Mouse (Mus musculus): Measurements from ENCODE around the gene Tmem106c. TPM values are rescaled to one million over a fixed set of nuclear protein-coding genes. Genes with fewer than 3 reads are reported as not detected.

The Tmem106c gene
- polyA plus RNA-seq (2012; rRNA removed) = 25.8 and 34.2 TPM in 2 replicates

DNA sequence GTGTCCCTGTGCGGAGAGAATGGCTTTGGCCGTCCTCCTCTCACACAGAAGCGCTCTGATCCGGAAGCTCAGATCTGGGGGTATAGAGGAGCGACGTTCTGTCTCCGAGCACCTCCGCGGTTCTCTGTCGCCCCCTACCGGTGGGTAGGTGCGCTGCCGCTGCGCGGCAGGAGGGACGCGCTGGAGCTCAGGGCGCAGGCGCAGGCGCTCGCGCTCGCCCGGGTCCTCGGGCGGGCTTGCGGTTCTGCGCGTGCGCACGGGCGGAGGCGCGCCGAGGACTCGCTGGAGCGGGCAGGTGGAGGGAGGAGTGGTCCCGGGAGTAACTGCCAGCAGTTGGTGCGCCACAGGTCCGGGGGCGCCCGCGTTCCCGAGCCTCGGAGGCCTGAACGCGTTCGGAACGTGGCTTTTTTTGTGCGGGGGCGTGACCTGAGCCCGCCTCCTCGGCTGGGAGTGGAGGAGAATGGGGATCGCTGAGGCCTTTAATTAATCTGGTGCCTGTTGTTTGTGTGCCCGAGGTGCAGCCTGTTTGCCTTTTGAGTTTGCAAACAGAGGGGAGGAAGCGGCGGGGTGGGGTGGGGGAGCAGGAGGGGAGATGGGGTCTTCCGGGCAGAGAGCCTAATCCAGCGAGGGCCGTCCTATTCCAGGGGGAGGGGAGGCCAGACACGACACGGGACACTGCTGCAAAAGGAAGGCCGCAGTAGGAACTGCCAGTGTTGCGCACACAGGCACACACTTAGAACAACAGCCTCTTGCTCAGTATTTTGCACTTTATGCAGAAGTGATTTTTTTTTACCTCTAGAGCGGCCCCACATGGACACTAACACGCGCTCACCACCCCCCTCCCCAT, at the start of gene Tmem106c:
Tmem106c (plus strand) TSS at position 212 of the 847 bp plus-strand sequence.
- Histone ChIP-seq H3K4me3 (replicated peaks; ENCODE audit: extremely low read depth, low read depth, low read length) (peak within 1 kb of the TSS; percentile 90), H3K4me1 (ENCODE audit: control insufficient read depth, insufficient read depth, low read length) (no peaks in the 10 kb centered on the region)
- under 1% methylated on average over 67 of the region's 67 CpGs for WGBS
- peak; percentile 54; the same call in 1 of the 2 replicates for TF ChIP-seq POLR2A (IDR thresholded peaks at IDR 0.05; ENCODE audit: borderline replicate concordance, extremely low read depth, low read depth, low read length)
- TF ChIP-seq CTCF (IDR thresholded peaks at IDR 0.05; ENCODE audit: insufficient read depth, low read length) = peak; percentile 80
- peak; percentile 88 for DNase-seq

DNA sequence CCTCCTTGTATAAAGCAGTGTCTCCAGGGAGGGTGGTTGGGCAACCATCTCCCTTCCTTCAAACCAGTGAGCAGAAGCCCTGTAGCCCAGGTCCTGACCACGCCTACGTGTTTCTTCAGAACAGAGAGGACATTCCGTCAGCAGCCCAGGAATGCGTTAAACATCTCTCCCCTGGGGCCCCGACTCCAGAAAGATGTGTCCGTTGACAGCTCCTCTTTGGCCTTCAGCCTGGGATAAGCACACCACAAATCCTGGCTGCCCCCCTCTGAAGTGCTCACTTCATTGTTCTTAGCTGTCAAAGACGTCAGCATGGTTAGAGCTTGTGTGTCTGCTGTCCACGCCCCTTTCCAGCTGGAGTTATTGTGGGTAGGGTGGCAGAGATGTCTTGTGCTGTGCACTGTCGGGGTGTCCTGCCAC, 49.7 kb upstream of the Tmem106c start:
- H3K4me3 ChIP-seq (replicated peaks; ENCODE audit: extremely low read depth, low read depth, low read length) = no peak overlapping the region
- 6% methylated on average over 9 of the region's 9 CpGs for WGBS
- no peak for DNase-seq
- H3K4me1 ChIP-seq (ENCODE audit: control insufficient read depth, insufficient read depth, low read length) = no peaks in the 10 kb centered on the region
- no peak for TF ChIP-seq POLR2A (IDR thresholded peaks at IDR 0.05; ENCODE audit: borderline replicate concordance, extremely low read depth, low read depth, low read length)
- no peak for TF ChIP-seq CTCF (IDR thresholded peaks at IDR 0.05; ENCODE audit: insufficient read depth, low read length)

DNA sequence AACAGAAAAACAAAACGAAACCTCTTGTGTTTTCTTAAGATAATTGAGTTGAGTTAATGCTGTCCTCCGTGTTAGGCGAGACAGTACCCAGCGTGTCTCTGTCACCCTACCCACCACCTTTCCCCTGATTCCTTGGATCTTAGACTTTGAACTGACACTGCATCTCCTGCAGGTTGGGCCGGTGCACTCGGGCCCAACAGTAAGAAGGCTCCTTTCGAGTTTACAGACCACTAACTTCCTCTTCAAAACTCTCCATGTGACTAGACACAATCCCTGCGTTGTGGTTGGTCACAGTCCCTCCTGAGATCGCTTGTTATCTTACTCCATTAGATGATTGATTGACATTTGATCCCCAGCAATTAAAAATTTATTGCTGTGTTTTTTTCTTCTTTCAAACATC, 46.0 kb upstream of the Tmem106c start:
- no peak for DNase-seq
- H3K4me1 ChIP-seq (ENCODE audit: control insufficient read depth, insufficient read depth, low read length) = no peaks in the 10 kb centered on the region
- TF ChIP-seq POLR2A (IDR thresholded peaks at IDR 0.05; ENCODE audit: borderline replicate concordance, extremely low read depth, low read depth, low read length) (no peak), CTCF (IDR thresholded peaks at IDR 0.05; ENCODE audit: insufficient read depth, low read length) (no peak)
- H3K4me3 ChIP-seq (replicated peaks; ENCODE audit: extremely low read depth, low read depth, low read length) = no peak overlapping the region
- WGBS = 67% methylated on average over 9 of the region's 9 CpGs

DNA sequence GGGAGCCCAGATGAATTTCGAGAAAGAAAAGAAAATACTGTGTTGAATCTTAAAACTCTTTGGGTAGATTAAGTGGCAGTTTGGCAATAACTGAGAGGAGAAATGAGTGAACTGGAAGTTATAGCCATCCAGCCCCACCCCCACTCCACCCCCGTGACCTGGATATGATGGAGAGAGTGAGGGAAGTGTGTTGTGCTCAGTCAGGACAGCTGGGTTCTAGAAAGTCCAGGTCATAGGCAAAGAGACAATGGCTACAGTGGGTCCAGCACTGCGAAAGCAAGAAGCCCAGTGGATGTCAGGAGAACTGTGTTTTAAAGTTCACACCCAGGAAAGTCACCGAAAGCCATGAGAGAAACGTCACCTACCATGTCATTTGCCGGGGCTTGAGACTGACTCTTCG, 44.8 kb upstream of the Tmem106c start:
- WGBS = 69% methylated on average over 7 of the region's 7 CpGs
- Histone ChIP-seq H3K4me1 (ENCODE audit: control insufficient read depth, insufficient read depth, low read length) (no peaks in the 10 kb centered on the region), H3K4me3 (replicated peaks; ENCODE audit: extremely low read depth, low read depth, low read length) (no peak overlapping the region)
- TF ChIP-seq CTCF (IDR thresholded peaks at IDR 0.05; ENCODE audit: insufficient read depth, low read length) = no peak
- TF ChIP-seq POLR2A (IDR thresholded peaks at IDR 0.05; ENCODE audit: borderline replicate concordance, extremely low read depth, low read depth, low read length) = no peak
- DNase-seq = no peak

DNA sequence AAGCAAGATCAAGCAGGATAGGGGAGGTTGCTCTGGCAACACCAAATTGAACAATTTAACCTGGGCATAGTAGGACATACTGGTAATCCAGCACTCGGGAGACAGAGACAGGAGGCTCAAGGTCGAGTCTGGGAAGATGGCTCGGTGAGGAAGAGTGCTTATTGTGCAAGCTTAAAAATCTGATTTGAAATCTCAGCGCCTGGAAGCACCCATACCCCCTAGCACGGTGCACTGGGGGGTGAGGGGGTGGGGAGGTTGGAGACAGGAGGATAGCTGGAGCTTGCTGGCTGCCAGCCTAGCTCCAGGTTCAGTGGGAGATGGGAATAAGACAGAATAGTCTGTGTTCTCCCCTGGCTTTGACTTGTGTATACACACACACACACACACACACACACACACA, 43.7 kb upstream of the Tmem106c start:
- 39% methylated on average over 5 of the region's 5 CpGs for WGBS
- TF ChIP-seq POLR2A (IDR thresholded peaks at IDR 0.05; ENCODE audit: borderline replicate concordance, extremely low read depth, low read depth, low read length) (no peak), CTCF (IDR thresholded peaks at IDR 0.05; ENCODE audit: insufficient read depth, low read length) (no peak)
- Histone ChIP-seq H3K4me1 (ENCODE audit: control insufficient read depth, insufficient read depth, low read length) (no peaks in the 10 kb centered on the region), H3K4me3 (replicated peaks; ENCODE audit: extremely low read depth, low read depth, low read length) (no peak overlapping the region)
- no peak for DNase-seq

DNA sequence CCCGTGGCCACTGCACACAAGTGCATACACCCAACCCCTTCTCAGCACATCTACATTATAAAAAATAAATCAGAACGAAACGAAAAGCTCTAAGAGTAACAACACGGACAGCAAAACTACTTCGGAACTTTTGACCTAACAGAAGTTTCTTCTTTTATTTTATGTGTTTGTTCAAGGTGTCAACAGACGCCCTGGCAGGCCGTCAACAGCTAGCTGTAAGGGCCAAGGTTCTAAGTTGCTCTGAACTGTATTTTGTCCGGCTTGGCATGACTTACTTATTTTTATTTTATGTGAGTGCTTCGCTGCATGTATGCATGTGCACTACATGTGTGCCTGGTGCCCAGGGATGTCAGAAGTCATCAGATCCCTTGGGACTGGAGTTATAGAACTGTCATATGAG, 42.2 kb upstream of the Tmem106c start:
- WGBS = 71% methylated on average over 9 of the region's 9 CpGs
- Histone ChIP-seq H3K4me3 (replicated peaks; ENCODE audit: extremely low read depth, low read depth, low read length) (no peak overlapping the region), H3K4me1 (ENCODE audit: control insufficient read depth, insufficient read depth, low read length) (no peaks in the 10 kb centered on the region)
- no peak for TF ChIP-seq POLR2A (IDR thresholded peaks at IDR 0.05; ENCODE audit: borderline replicate concordance, extremely low read depth, low read depth, low read length)
- TF ChIP-seq CTCF (IDR thresholded peaks at IDR 0.05; ENCODE audit: insufficient read depth, low read length) = no peak
- no peak for DNase-seq

DNA sequence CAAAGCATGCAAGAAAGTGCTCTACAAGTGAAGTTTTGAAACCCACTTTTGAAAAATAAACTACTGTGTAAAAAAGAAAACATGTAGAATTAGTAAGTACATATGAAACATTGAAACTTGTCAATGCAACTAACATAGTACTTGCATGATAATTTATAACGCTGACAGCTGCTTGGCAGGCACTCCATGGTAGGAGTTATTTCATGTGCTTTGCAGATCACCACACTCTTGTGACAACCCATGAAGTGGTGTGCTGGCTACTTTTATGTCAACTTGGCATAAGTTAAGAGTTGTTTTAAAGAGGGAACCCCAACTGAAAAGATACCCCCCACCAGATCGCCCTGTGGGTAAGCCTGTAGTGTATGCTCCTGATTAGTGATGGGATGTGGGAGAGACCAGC, 41.6 kb upstream of the Tmem106c start:
- no peaks in the 10 kb centered on the region for H3K4me1 ChIP-seq (ENCODE audit: control insufficient read depth, insufficient read depth, low read length)
- 82% methylated on average over 2 of the region's 2 CpGs for WGBS
- no peak for DNase-seq
- no peak overlapping the region for H3K4me3 ChIP-seq (replicated peaks; ENCODE audit: extremely low read depth, low read depth, low read length)
- TF ChIP-seq POLR2A (IDR thresholded peaks at IDR 0.05; ENCODE audit: borderline replicate concordance, extremely low read depth, low read depth, low read length) (no peak), CTCF (IDR thresholded peaks at IDR 0.05; ENCODE audit: insufficient read depth, low read length) (no peak)

DNA sequence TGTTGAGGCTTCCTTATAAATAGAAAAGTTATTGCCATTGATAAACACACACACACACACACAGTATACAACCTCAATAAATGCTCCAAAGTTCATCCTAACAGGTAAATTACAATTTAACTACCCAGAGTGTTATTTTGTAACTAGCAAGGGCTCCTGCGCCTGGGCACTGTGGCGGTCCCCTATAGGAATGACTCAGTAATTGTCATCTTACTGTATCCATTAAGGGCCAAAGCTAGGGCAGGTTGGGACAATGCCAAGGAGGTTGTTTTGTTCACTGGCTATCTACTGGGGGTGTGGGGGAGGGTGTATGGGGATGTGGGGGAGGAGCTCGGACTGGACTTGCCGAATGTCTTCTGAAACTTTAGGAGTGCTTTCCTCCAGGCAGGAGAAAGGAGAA, 37.0 kb upstream of the Tmem106c start:
- no peak overlapping the region for H3K4me3 ChIP-seq (replicated peaks; ENCODE audit: extremely low read depth, low read depth, low read length)
- TF ChIP-seq CTCF (IDR thresholded peaks at IDR 0.05; ENCODE audit: insufficient read depth, low read length) = no peak
- TF ChIP-seq POLR2A (IDR thresholded peaks at IDR 0.05; ENCODE audit: borderline replicate concordance, extremely low read depth, low read depth, low read length) = no peak
- whole genome bisulfite sequencing = 50% methylated on average over 4 of the region's 4 CpGs
- no peak for DNase-seq
- no peaks in the 10 kb centered on the region for H3K4me1 ChIP-seq (ENCODE audit: control insufficient read depth, insufficient read depth, low read length)

DNA sequence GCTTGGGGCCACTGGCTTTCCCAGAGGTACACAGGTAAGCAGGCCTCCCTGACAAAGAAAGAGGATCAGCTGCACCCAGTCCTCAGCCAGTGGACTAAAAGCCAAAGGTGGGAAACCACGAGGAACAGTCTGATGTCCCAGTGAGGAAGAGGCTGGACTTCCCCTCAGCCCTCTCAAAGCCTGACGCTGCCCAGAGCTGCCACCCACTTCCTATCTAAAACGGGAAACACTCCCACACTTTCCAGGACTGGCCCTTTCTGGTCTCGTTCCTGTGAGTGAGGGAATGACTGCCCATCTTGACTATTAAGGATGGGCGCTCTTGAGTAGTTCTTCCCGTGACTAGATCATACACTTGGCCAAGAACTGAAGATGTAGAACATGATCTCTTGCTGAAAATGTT, 36.2 kb upstream of the Tmem106c start:
- no peak for DNase-seq
- Histone ChIP-seq H3K4me3 (replicated peaks; ENCODE audit: extremely low read depth, low read depth, low read length) (no peak overlapping the region), H3K4me1 (ENCODE audit: control insufficient read depth, insufficient read depth, low read length) (no peaks in the 10 kb centered on the region)
- WGBS = 40% methylated on average over 6 of the region's 6 CpGs
- TF ChIP-seq POLR2A (IDR thresholded peaks at IDR 0.05; ENCODE audit: borderline replicate concordance, extremely low read depth, low read depth, low read length) (no peak), CTCF (IDR thresholded peaks at IDR 0.05; ENCODE audit: insufficient read depth, low read length) (no peak)

DNA sequence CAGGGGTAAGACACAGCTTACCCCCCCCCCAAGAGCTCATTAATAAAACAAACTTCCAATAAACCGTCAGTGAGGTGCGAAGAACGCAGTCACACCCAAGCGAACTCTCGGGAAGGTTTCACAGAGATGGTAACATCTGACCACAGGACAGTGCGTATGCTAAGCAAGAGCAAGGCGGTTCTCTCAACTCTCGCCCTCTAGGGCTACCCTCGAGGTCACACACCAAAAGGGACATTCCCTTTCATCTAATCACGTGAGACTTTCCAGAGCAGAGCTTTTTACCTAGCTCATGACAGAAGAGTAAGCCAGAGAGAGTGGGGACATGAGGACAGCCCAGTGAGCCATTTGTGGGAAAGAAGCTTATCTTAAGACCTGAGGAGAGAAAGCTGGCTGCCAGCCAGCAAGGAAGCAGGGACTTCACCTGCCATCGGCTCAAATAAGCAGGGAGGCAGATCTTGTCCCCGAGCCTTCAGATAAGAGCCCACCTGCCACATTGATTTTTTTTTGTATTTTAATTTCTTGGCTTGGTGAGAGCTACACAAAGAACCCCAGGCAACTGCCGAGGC, 34.7 kb upstream of the Tmem106c start:
- TF ChIP-seq CTCF (IDR thresholded peaks at IDR 0.05; ENCODE audit: insufficient read depth, low read length) (no peak), POLR2A (IDR thresholded peaks at IDR 0.05; ENCODE audit: borderline replicate concordance, extremely low read depth, low read depth, low read length) (no peak)
- 30% methylated on average over 13 of the region's 13 CpGs for WGBS
- Histone ChIP-seq H3K4me3 (replicated peaks; ENCODE audit: extremely low read depth, low read depth, low read length) (no peak overlapping the region), H3K4me1 (ENCODE audit: control insufficient read depth, insufficient read depth, low read length) (no peaks in the 10 kb centered on the region)
- no peak for DNase-seq

Data from lung, adult 2 months (tissue).